Mouse (Mus musculus) liver, adult 2 months (tissue): ENCODE results near the gene Scpep1.
"Not testable (repeated sequence)": the region's sequence is repeated elsewhere in the genome, so short reads cannot be mapped to it uniquely, and the experiment has no call there.

Experiments
- CTCF ChIP-seq: fragments of 200-500 bp; IDR thresholded peaks from 2 replicates; pipeline ENCODE4 v1.5.1; 2011; ENCODE audit warnings: low read depth, low read length, control low read depth
- POLR2A ChIP-seq: fragments of 200-500 bp; IDR thresholded peaks from 2 replicates; pipeline ENCODE4 v1.6.1; 2011; ENCODE audit warnings: low read length, control low read depth; ENCODE audit not compliant: insufficient read depth; ENCODE audit errors: extremely low read depth

- TF ChIP-seq CTCF, POLR2A: not testable (repeated sequence)
Measured at GRCm38 (mm10) chr11:88892789-88893188, 62.5 kb downstream of the Scpep1 start.
